Mouse (Mus musculus) bone marrow macrophage, adult 2 months (primary cell): ENCODE results near the gene Pwp2. TPM values are rescaled to one million over a fixed set of nuclear protein-coding genes. Genes with fewer than 3 reads are reported as not detected.

Experiments
- H3K27ac ChIP-seq: 2 replicates; pipeline ENCODE4 v1.5.1; 2012; ENCODE audit warnings: low read depth, low read length; ENCODE audit not compliant: insufficient read depth
- H3K4me1 ChIP-seq: 2 replicates; pipeline ENCODE4 v1.6.1; 2012; ENCODE audit warnings: low read length; ENCODE audit not compliant: control insufficient read depth, insufficient read depth
- H3K4me3 ChIP-seq: 2 replicates; pipeline ENCODE4 v1.5.1; 2012; ENCODE audit warnings: mild to moderate bottlenecking, low read length, moderate library complexity; ENCODE audit not compliant: insufficient read depth
- CTCF ChIP-seq: IDR thresholded peaks from 2 replicates; pipeline ENCODE4 v1.5.1; 2012; ENCODE audit warnings: low read depth, mild to moderate bottlenecking, low read length, moderate library complexity
- POLR2A ChIP-seq: IDR thresholded peaks from 2 replicates; pipeline ENCODE4 v1.6.1; 2012; ENCODE audit warnings: mild to moderate bottlenecking, low read depth, low read length, borderline replicate concordance
- polyA plus RNA-seq: library from polyadenylated mRNA; stranded (reverse); fragments of >200 nt; gene quantifications from 2 replicates; pipeline ENCODE4 v1.2.4, GENCODE M21; 2012; ENCODE audit not compliant: missing spikeins, insufficient read depth, insufficient read length

The Pwp2 gene
- 3.7 and 4.5 TPM in 2 replicates for polyA plus RNA-seq

GRCm38 (mm10) chr10:78184531-78185380 is at the start of gene Pwp2:
Gene Pwp2, minus strand, starts transcription at chr10:78185149.
- Histone ChIP-seq H3K4me1 (peaks cover 7% of the 10 kb centered on the region), H3K27ac (peak within 1 kb of the TSS; percentile 56), H3K4me3 (peak within 1 kb of the TSS; percentile 96)
- no peak for TF ChIP-seq POLR2A
- TF ChIP-seq CTCF: no peak

- Histone ChIP-seq H3K27ac (no peak overlapping the region), H3K4me1 (peaks cover 40% of the 10 kb centered on the region), H3K4me3 (no peak overlapping the region)
- TF ChIP-seq POLR2A (no peak), CTCF (no peak)
Observed at GRCm38 (mm10) chr10:78233756-78234155, 48.8 kb upstream of the Pwp2 start.

- no peak for TF ChIP-seq CTCF
- Histone ChIP-seq H3K4me3 (no peak overlapping the region), H3K27ac (no peak overlapping the region), H3K4me1 (peaks cover 45% of the 10 kb centered on the region)
Observed at GRCm38 (mm10) chr10:78233161-78233560, 48.2 kb upstream of the Pwp2 start.

GRCm38 (mm10) chr10:78232301-78232980 is 47.5 kb upstream of the Pwp2 start:
- peaks cover 45% of the 10 kb centered on the region for H3K4me1 ChIP-seq
- TF ChIP-seq POLR2A (no peak), CTCF (no peak)
- H3K4me3 ChIP-seq: no peak overlapping the region
- no peak overlapping the region for H3K27ac ChIP-seq

GRCm38 (mm10) chr10:78228560-78228928 is 43.6 kb upstream of the Pwp2 start:
- peaks cover 49% of the 10 kb centered on the region for H3K4me1 ChIP-seq
- H3K27ac ChIP-seq: peak overlapping the region; percentile 4; the same call in 1 of the 2 replicates
- TF ChIP-seq POLR2A (no peak), CTCF (no peak)
- H3K4me3 ChIP-seq: no peak overlapping the region

GRCm38 (mm10) chr10:78227875-78228559 is 43.1 kb upstream of the Pwp2 start:
- TF ChIP-seq CTCF (no peak), POLR2A (no peak)
- H3K27ac ChIP-seq: peak overlapping the region; percentile 77
- H3K4me3 ChIP-seq: no peak overlapping the region
- H3K4me1 ChIP-seq: peaks cover 47% of the 10 kb centered on the region

GRCm38 (mm10) chr10:78224136-78224535 is 39.2 kb upstream of the Pwp2 start:
- Histone ChIP-seq H3K4me1 (peaks cover 54% of the 10 kb centered on the region), H3K27ac (no peak overlapping the region), H3K4me3 (no peak overlapping the region)
- no peak for TF ChIP-seq POLR2A
- TF ChIP-seq CTCF: no peak

GRCm38 (mm10) chr10:78222908-78223307 is 38.0 kb upstream of the Pwp2 start:
- TF ChIP-seq CTCF (no peak), POLR2A (no peak)
- peak overlapping the region; percentile 21 for H3K27ac ChIP-seq
- peaks cover 44% of the 10 kb centered on the region for H3K4me1 ChIP-seq
- no peak overlapping the region for H3K4me3 ChIP-seq

- Histone ChIP-seq H3K4me3 (no peak overlapping the region), H3K27ac (no peak overlapping the region), H3K4me1 (peaks cover 32% of the 10 kb centered on the region)
- no peak for TF ChIP-seq CTCF
- TF ChIP-seq POLR2A: no peak
Observed at GRCm38 (mm10) chr10:78221315-78221714, 36.4 kb upstream of the Pwp2 start.
